Mouse (Mus musculus): ENCODE results near the gene Hnrnpl. TPM values are rescaled to one million over a fixed set of nuclear protein-coding genes. Genes with fewer than 3 reads are reported as not detected.
A peak's percentile ranks its signal among the peaks of the same experiment; 100 is the strongest.

Hnrnpl gene
- polyA plus RNA-seq, 1 experiment from 2014 or later: 232 TPM

DNA sequence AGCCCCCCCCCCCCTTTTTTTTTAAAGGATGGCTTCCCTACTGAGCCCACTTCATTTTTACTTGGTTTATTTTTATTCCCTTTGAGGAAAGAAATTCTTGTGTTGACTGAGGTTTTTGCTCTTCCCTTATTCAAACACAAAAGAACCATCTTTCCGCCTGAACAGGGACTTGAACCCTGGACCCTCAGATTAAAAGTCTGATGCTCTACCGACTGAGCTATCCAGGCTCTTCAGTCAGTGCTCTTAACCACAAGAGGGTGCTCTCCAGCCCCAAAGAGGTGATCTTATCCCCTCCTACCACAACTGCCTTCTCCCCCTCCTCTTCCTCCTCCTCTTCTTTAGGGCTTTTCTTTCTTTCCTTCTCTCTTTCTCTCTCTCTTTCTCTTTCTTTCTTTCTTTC lies 14.5 kb upstream of the Hnrnpl start:
- no peaks in the 10 kb centered on the region for H3K9me3 ChIP-seq (replicated peaks; ENCODE audit: low read length)
- no peak overlapping the region for H3K4me2 ChIP-seq (ENCODE audit: low read length)
- H3K4me3 ChIP-seq (replicated peaks; ENCODE audit: low read depth, low read length): no peak overlapping the region
- WGBS: 42% methylated on average over 2 of the region's 2 CpGs
- no peak overlapping the region for H3K9ac ChIP-seq (ENCODE audit: low read depth, low read length)
- H3K4me1 ChIP-seq (replicated peaks; ENCODE audit: insufficient read depth, low read length): peaks cover 12% of the 10 kb centered on the region; the same call in 1 of the 2 replicates
- ATAC-seq (replicated peaks; ENCODE audit: low FRiP score, low read depth): no peak
- DNase-seq (ENCODE audit: low spot score): no peak
- H3K36me3 ChIP-seq (ENCODE audit: insufficient read depth, low read length): no peaks in the 10 kb centered on the region
- no peak overlapping the region for H3K27ac ChIP-seq
- no peaks in the 10 kb centered on the region for H3K27me3 ChIP-seq (ENCODE audit: insufficient read depth, low read length)
- peak; percentile 55; the same call in 1 of the 2 replicates for TF ChIP-seq CTCF (IDR thresholded peaks at IDR 0.05; ENCODE audit: low read depth)

DNA sequence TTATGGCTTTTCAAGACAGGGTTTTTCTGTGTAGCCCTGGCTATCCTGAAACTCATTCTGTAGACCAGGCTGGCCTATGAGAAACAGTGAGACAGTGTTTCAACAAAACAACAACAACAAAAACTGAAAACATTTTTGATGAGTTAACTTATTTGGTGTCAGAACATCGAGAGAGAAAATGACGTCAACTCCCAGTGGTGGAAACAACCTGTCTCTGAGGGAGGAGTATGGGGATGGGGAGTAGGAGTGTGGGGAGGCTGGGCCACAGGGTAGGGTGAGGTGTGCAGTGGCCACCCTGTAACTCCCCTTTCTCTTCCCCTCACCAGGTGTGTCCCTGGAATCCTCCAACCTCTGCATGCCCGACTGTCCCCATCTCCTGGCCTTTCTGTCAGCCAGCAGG lies 13.8 kb upstream of the Hnrnpl start:
- ATAC-seq (replicated peaks; ENCODE audit: low FRiP score, low read depth): no peak
- 72% methylated on average over 3 of the region's 3 CpGs for WGBS
- H3K9ac ChIP-seq (ENCODE audit: low read depth, low read length): no peak overlapping the region
- no peak overlapping the region for H3K27ac ChIP-seq
- H3K36me3 ChIP-seq (ENCODE audit: insufficient read depth, low read length): no peaks in the 10 kb centered on the region
- DNase-seq (ENCODE audit: low spot score): no peak
- no peaks in the 10 kb centered on the region for H3K27me3 ChIP-seq (ENCODE audit: insufficient read depth, low read length)
- H3K4me1 ChIP-seq (replicated peaks; ENCODE audit: insufficient read depth, low read length): 0 out of 2 replicates have a peak, but pooled peaks cover 8% of the 10 kb centered on the region
- H3K4me3 ChIP-seq (replicated peaks; ENCODE audit: low read depth, low read length): no peak overlapping the region
- H3K9me3 ChIP-seq (replicated peaks; ENCODE audit: low read length): no peaks in the 10 kb centered on the region
- no peak overlapping the region for H3K4me2 ChIP-seq (ENCODE audit: low read length)
- no peak for TF ChIP-seq CTCF (IDR thresholded peaks at IDR 0.05; ENCODE audit: low read depth)

DNA sequence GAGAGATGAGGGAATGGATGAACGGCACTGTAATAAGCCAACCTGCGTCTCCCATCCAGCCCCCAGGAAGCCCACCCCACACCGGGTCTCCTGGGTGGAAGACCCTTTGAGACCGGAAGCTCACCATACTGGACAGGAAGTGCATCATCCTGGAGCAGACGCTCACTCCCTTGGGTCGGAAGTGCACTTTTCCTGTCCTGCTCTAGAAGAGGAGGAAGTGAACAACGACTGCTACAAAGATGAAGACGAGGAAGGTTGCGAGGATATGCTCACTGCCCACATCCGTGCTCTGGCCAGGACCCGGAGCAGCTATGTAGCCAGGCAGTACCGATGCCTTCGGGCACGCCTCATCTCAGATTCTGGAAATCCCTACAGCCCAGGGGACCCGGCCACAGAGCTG lies 12.5 kb upstream of the Hnrnpl start:
- ATAC-seq (replicated peaks; ENCODE audit: low FRiP score, low read depth): no peak
- Histone ChIP-seq H3K36me3 (ENCODE audit: insufficient read depth, low read length) (no peaks in the 10 kb centered on the region), H3K9me3 (replicated peaks; ENCODE audit: low read length) (no peaks in the 10 kb centered on the region), H3K4me3 (replicated peaks; ENCODE audit: low read depth, low read length) (no peak overlapping the region), H3K4me2 (ENCODE audit: low read length) (peak overlapping the region; percentile 44; the same call in 1 of the 2 replicates), H3K4me1 (replicated peaks; ENCODE audit: insufficient read depth, low read length) (0 out of 2 replicates have a peak, but pooled peaks cover 8% of the 10 kb centered on the region), H3K27me3 (ENCODE audit: insufficient read depth, low read length) (no peaks in the 10 kb centered on the region), H3K9ac (ENCODE audit: low read depth, low read length) (no peak overlapping the region), H3K27ac (peak overlapping the region; percentile 71)
- no peak for DNase-seq (ENCODE audit: low spot score)
- WGBS: 71% methylated on average over 15 of the region's 15 CpGs
- no peak for TF ChIP-seq CTCF (IDR thresholded peaks at IDR 0.05; ENCODE audit: low read depth)

DNA sequence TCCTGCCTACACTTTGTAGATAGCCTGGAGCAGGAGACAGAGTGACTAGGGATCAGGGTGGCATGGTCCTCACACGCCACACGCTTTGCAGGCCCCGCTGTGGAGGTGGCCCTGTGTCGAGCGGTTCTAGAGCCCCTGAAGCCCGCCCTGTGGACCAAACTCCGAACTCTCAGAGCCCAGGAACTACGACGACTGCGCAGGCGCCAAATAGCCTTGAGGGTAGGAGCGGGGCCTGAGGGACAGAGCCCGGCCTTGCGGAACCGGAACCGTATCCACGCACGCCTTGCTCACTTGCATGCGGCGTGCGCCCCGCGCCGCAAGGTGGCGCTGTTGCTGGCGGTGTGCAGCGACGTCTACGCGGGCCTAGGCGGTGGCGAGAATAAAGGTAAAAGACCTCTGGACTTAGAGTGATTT lies 11.8 kb upstream of the Hnrnpl start:
- WGBS: 16% methylated on average over 32 of the region's 32 CpGs
- DNase-seq (ENCODE audit: low spot score): peak; percentile 86
- Histone ChIP-seq H3K4me2 (ENCODE audit: low read length) (peak overlapping the region; percentile 44), H3K27me3 (ENCODE audit: insufficient read depth, low read length) (no peaks in the 10 kb centered on the region), H3K9me3 (replicated peaks; ENCODE audit: low read length) (no peaks in the 10 kb centered on the region), H3K36me3 (ENCODE audit: insufficient read depth, low read length) (no peaks in the 10 kb centered on the region), H3K4me1 (replicated peaks; ENCODE audit: insufficient read depth, low read length) (peaks cover 13% of the 10 kb centered on the region), H3K27ac (peak overlapping the region; percentile 71; the same call in 1 of the 2 replicates), H3K4me3 (replicated peaks; ENCODE audit: low read depth, low read length) (0 out of 2 replicates have a peak overlapping the region, but pooled peaks have one; percentile 4), H3K9ac (ENCODE audit: low read depth, low read length) (peak overlapping the region; percentile 51)
- ATAC-seq (replicated peaks; ENCODE audit: low FRiP score, low read depth): peak; percentile 69
- TF ChIP-seq CTCF (IDR thresholded peaks at IDR 0.05; ENCODE audit: low read depth): peak; percentile 98

DNA sequence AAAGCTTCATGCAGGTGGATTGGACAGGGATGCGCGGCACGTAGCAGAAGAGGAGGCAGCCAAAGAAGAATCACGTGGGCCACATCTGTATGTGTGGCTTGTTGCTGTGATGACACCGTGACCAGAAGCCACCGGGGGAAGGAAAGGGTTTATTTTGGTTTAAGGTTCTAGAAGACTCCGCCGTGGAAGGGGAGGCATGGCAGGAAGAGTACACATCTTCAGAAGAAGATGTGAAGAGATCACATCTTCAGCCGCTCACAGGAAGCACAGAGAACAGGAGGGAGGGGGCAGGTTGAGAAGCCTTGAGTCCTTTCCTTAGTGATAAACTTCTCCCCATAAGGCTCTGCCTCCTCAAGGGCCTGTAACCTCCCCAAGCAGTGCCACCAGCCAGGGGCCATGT lies 8.3 kb upstream of the Hnrnpl start:
- H3K27me3 ChIP-seq (ENCODE audit: insufficient read depth, low read length): no peaks in the 10 kb centered on the region
- TF ChIP-seq CTCF (IDR thresholded peaks at IDR 0.05; ENCODE audit: low read depth): no peak
- no peaks in the 10 kb centered on the region for H3K36me3 ChIP-seq (ENCODE audit: insufficient read depth, low read length)
- no peak for ATAC-seq (replicated peaks; ENCODE audit: low FRiP score, low read depth)
- WGBS: 93% methylated on average over 9 of the region's 9 CpGs
- no peaks in the 10 kb centered on the region for H3K9me3 ChIP-seq (replicated peaks; ENCODE audit: low read length)
- H3K27ac ChIP-seq: no peak overlapping the region
- no peak for DNase-seq (ENCODE audit: low spot score)
- no peak overlapping the region for H3K4me2 ChIP-seq (ENCODE audit: low read length)
- no peak overlapping the region for H3K4me3 ChIP-seq (replicated peaks; ENCODE audit: low read depth, low read length)
- no peak overlapping the region for H3K9ac ChIP-seq (ENCODE audit: low read depth, low read length)
- peaks cover 40% of the 10 kb centered on the region for H3K4me1 ChIP-seq (replicated peaks; ENCODE audit: insufficient read depth, low read length)

DNA sequence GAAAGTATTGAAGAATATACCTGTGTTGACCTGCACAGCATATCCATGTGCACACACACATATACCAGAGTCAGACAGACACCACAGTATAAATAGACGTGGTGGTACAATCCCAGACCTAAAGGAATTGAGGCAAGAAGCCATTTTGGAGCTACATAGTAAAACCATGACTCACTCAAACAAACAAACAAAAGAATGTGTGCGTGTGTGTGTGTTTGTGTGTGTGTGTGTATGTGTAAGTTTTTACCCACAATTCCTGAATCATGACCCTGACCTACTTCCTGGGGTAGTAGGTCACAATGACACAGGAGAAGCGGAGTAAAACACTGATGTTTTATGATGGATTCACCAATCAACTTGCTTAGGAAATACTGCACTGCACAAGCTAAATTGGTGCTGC lies 6.9 kb upstream of the Hnrnpl start:
- H3K4me2 ChIP-seq (ENCODE audit: low read length): peak overlapping the region; percentile 35; the same call in 1 of the 2 replicates
- ATAC-seq (replicated peaks; ENCODE audit: low FRiP score, low read depth) (no peak), DNase-seq (ENCODE audit: low spot score) (peak; percentile 73)
- H3K27me3 ChIP-seq (ENCODE audit: insufficient read depth, low read length): no peaks in the 10 kb centered on the region
- H3K4me3 ChIP-seq (replicated peaks; ENCODE audit: low read depth, low read length): no peak overlapping the region
- WGBS: 48% methylated on average over 3 of the region's 3 CpGs
- peak overlapping the region; percentile 88 for H3K27ac ChIP-seq
- H3K4me1 ChIP-seq (replicated peaks; ENCODE audit: insufficient read depth, low read length): peaks cover 37% of the 10 kb centered on the region
- H3K36me3 ChIP-seq (ENCODE audit: insufficient read depth, low read length): no peaks in the 10 kb centered on the region
- no peaks in the 10 kb centered on the region for H3K9me3 ChIP-seq (replicated peaks; ENCODE audit: low read length)
- no peak overlapping the region for H3K9ac ChIP-seq (ENCODE audit: low read depth, low read length)
- TF ChIP-seq CTCF (IDR thresholded peaks at IDR 0.05; ENCODE audit: low read depth): no peak

Measured in kidney, postnatal 0 days (tissue).